Mouse (Mus musculus) left cerebral cortex, postnatal 14 days (tissue): ENCODE results near the gene Rab11fip3. TPM values are rescaled to one million over a fixed set of nuclear protein-coding genes. Genes with fewer than 3 reads are reported as not detected.

ENCODE experiments used
- DNase-seq, 2 experiments: peaks; one replicate each; pipeline ENCODE4 v3.0.0; 2021 to 2022; ENCODE audit warnings: low spot score in 2 of 2, mixed read lengths in 1 of 2
- intact Hi-C: fragments of 180-260 bp; cut with DNase I; formaldehyde crosslinking; loops from one replicate; pipeline ENCODE4 v1.15.1; 2025
- total RNA-seq, 2 experiments: library from RNA; stranded (reverse); gene quantifications; 2 replicates each; pipeline ENCODE4 v1.2.3; 2021

Rab11fip3 gene
- total RNA-seq, 2 experiments from 2014 or later = 80.5 to 85.2 TPM

GRCm38 (mm10) chr17:25970448-25970847, 98.9 kb downstream of the Rab11fip3 start:
- DNase-seq = no peak
- intact Hi-C loops = no loop called here

GRCm38 (mm10) chr17:25968176-25968575, 101.2 kb downstream of the Rab11fip3 start:
- no peak for DNase-seq
- intact Hi-C loops = no loop called here

DNA sequence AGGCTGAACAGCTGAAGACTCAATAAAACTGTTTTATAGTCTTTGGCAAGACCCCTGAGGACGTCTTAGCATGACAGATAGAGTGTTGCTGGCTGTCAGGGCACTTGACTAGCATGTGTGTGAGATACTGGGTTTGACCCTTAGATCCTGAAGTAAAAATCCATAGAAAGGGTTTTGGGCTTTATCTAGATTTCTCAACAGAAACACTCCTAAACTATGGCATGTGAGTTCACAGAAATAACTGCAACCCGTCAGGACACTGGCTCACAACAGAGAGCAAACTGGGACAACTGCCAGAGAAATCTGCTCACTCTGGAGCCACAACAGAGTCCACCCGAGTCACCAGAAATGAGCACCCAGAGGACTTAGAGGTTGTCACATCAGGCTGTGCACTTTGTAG, 101.7 kb downstream of the Rab11fip3 start:
- intact Hi-C loops = no loop called here
- DNase-seq = no peak

- no peak for DNase-seq
- intact Hi-C loops = no loop called here
Observed at GRCm38 (mm10) chr17:25964271-25964670, 105.1 kb downstream of the Rab11fip3 start.

- DNase-seq = no peak
- intact Hi-C loops = no loop called here
Observed at GRCm38 (mm10) chr17:25962413-25962905, 106.9 kb downstream of the Rab11fip3 start.

DNA sequence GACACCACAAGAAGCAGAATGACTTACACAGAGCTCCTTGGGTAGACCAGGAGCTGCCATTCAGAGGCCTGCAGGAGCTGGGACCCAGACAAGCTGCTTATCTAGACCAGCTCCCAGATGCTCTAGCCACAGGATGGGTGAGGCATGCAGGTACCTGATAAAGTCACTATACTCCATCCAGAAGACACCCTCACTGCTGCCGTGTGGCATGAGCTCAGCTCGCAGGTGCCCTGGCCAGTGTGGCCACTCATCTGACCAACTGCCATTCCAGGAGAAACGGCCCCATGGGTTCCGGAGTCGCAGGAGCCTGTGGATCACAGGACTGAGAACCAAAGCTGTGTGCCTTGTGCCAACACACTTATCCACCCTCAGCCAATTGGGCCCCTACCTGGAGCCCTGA, 107.8 kb downstream of the Rab11fip3 start:
- intact Hi-C loops = no loop called here

GRCm38 (mm10) chr17:25959630-25960467, 109.5 kb downstream of the Rab11fip3 start:
- intact Hi-C loops = no loop called here
- no peak for DNase-seq

More for the DNA sequence above, 107.8 kb downstream of the Rab11fip3 start:
- DNase-seq = no peak

DNA sequence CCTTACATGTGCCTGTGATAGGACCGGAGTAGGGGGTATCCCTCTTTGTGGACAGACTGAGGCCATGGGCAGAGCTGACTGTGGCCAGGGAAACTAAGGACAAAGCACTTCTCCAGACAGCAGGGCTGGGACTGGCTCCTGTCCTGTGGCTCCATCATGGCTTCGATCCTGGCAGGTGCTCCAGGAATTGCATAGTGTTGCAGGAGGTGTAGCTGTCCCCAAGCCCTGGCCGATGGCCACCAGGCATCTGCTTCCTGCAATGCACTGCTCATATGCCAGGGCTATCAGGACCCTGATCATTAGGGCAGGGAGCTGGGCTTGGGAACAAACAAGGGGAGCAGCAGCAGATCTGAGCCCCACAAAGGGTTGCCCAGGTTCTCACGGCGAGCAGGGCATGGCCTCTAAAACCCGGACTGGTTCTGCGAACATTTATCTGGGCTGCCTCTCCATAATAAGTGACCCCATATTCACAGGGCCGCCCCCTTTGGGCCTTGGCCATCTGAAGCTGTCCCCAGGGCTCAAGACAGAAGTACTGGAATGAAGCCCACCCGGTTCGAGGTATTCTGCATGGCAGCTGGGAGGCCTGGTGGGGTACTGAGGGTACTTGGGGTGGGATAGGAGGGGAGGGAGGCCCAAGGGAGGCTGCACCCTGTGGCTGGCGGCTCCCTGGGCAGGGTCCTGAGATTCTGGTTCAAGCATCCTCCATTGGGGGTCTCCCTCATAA, 110.4 kb downstream of the Rab11fip3 start:
- intact Hi-C loops = no loop called here
- no peak for DNase-seq

DNA sequence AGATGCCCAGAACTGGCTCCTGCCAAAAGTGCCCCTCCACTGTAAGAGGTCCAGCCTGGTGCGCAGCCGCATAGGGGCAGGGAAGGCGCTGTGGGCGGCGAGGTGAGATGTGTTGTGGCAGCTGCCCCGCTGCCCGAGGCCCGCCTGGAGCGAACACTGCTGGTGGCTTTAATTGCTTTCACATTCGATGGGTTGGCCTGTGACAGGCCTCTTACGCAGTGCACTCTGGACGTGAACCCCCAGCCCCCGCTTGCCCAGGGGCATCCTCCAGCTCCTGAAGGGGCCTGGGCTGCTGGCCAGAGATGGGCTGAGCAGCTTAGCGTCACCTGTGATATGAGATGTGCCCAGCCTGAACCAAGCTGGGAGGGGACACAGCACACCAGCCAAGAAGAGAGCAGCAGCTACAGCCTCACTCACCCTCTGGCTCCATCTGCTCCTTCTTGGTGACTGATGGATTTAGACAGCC, 111.7 kb downstream of the Rab11fip3 start:
- intact Hi-C loops = no loop called here
- DNase-seq = no peak

GRCm38 (mm10) chr17:25956631-25957030, 112.7 kb downstream of the Rab11fip3 start:
- no peak for DNase-seq
- intact Hi-C loops = no loop called here

DNA sequence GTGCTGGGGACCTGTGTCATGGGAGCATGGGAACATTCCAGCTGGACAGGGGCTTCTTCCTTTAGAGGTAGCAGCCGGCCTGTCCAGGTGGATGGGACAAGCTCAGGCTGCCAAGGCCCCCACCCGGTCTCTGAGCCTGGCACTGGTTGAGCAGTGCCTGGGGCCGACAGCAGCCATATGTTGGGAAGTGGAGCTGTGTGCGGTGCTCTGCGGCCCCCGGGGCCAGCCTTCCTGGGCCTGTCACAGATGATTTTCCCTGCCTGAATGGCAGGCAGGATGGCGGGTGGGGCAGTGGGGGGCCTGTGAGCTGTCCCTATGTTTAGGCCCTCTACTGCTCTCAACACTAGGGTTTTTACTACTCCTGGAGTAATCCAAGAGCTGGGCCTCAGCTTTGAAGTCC, 113.2 kb downstream of the Rab11fip3 start:
- intact Hi-C loops = no loop called here

GRCm38 (mm10) chr17:25955736-25956135, 113.6 kb downstream of the Rab11fip3 start:
- no peak for DNase-seq
- intact Hi-C loops = no loop called here

More for the DNA sequence above, 113.2 kb downstream of the Rab11fip3 start:
- DNase-seq = no peak

- no peak for DNase-seq
- intact Hi-C loops = no loop called here
Observed at GRCm38 (mm10) chr17:25954671-25955070, 114.7 kb downstream of the Rab11fip3 start.

GRCm38 (mm10) chr17:25953161-25953560, 116.2 kb downstream of the Rab11fip3 start:
- no peak for DNase-seq

GRCm38 (mm10) chr17:25951803-25952623, 117.3 kb downstream of the Rab11fip3 start, which contains the start of gene A930017K11Rik:
Gene A930017K11Rik, minus strand, starts transcription at chr17:25952565.
- DNase-seq = no peak
- intact Hi-C loops = no loop called here

More at GRCm38 (mm10) chr17:25953161-25953560, 116.2 kb downstream of the Rab11fip3 start:
- intact Hi-C loops = no loop called here

DNA sequence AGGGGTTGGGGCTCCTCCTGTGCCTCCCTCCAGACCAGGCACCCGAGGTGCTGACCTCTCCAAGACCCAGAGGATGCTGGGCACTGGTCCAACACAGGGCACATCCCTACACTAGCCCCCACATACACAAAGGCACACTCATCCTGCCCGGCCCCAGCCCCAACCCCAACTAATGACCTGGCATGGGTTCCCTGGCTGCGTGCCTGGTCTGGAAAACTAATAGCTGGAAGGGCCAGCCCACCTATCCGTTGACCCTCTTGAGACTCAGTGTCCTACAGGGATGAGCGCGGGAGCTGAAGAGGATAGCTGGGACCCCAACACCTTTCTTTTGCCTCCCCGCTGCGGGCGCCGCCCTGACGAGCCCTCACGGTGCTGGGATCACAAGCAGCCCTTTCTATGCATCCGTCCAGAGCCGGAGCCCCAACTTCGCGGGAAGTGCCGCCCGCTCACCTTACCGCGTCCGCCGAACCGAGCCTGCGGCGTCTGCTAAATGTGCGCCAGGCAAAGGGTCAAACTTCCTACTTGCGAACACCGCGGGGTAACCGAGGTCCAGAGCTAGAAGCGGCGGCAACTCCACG, 118.0 kb downstream of the Rab11fip3 start:
- intact Hi-C loops = no loop called here

DNA sequence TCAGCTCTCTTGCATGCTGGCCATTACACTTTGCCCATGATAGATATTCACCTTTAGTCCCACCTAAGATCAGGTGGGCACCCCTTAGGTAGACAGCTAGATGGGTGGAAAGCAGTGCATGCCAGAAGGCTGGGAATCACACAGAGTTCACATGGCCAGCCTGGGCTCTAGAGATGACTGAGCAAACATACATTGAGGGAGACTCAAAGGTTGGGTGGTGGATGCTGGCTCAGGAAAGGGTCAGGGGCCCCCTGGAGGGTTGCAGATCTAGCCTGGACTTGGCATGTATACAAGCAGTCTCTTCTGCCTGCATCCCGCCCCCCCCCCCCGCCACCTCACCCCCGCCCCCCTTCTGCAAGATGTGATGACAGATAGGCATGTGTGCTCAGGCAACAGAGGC, 118.6 kb downstream of the Rab11fip3 start:
- DNase-seq = no peak
- intact Hi-C loops = no loop called here

More for the DNA sequence above, 118.0 kb downstream of the Rab11fip3 start:
- DNase-seq = no peak

DNA sequence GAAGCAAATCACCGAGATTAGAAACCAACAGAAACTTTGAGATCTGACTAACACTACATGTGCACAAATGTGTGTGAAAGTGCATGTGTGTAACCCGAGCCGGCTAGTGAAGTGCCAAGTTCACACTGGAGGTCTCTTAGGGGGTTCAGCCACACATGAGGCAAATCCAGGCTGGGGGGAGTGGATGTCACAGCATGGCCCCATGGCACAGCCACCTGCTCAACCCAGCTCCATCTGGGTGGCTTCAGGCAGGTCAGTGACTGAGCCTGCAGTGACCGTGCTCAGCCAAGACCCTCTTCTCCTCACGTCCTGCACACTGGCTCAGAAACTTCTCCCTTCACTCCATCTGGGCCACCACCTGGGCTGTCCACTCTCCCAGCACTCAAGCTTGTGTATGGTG, 119.4 kb downstream of the Rab11fip3 start:
- DNase-seq = no peak
- intact Hi-C loops = no loop called here

GRCm38 (mm10) chr17:25948051-25948450, 121.3 kb downstream of the Rab11fip3 start:
- intact Hi-C loops = no loop called here
- no peak for DNase-seq
